Mouse (Mus musculus): ENCODE results near the gene Nedd8.

Gene Nedd8

DNA sequence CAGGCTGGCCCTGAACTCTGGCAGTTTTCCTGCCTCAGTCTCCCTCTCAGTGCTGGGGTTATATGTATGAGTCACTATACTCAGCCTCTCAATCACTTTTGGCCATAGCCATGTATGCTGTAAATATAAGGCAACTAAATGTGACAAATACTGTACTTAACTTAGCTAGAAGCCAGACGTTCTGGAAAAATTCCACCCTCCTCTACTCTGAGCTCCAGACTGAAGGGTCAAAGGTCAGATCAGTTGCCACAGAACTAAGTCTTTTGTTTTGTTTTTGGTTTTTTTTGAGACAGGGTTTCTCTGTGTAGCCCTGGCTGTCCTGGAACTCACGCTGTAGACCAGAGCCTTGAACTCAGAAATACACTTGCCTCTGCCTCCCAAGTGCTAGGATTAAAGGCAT lies 56.0 kb downstream of the Nedd8 start:
- DNase-seq (ENCODE audit: low read depth, low spot score): no peak

DNA sequence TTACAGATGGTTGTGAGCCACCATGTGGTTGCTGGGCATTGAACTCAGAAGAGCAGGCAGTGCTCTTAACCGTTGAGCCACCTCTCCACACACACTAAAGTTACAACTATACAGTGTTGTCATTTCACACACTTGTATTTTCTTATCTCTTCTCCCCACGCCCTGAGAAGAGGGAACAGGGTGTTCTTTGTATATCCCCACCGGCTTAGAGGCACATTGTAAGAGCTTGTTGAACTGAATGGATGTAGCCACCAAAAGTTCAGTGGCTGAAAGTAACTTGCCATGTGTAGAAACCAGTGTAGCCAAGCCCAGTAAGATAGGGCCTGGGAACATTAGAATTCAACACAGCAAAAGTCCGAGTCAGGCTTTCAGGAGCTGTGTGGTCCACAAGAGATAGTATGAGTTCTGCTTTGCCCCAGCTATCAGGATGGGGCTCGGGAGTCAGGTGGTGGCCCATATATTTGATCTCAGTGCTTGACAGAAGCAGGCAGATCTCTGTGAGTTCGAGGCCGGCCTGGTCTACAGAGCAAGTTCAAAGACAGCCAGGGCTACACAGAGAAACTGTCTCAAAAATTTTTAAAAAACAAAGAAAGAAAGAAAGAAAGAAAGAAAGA lies 57.3 kb downstream of the Nedd8 start:
- DNase-seq (ENCODE audit: low read depth, low spot score): no peak

DNA sequence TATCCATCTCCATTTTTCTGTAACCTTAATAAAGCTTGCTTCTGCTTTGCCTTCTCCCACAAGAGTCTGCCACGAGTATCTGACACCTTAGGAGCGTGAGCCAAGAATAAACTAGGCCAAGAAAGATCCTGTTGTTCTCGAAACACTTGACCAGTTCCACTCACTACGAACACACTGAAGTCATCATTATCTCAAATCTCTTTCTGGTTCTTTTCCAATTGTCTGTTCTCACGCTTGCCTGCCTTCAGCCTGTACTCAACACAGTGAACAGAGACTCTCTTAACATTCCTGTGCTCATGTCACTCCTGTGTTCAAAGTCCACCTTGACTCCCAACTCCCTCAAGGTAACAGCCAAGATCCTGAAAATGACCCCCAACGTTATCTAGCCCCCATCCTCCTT lies 58.6 kb downstream of the Nedd8 start:
- DNase-seq (ENCODE audit: low read depth, low spot score): no peak
